Mouse (Mus musculus): ENCODE data around the gene Hephl1.

GRCm38 (mm10) chr9:15015223-15015956, 96.5 kb downstream of the Hephl1 start:
- TF ChIP-seq CTCF (IDR thresholded peaks at IDR 0.05; ENCODE audit: low read depth) (peak; percentile 97), EP300 (optimal IDR thresholded peaks at IDR 0.05) (no peak)
